15 mouse cellular contexts compared by ENCODE assay signal in the genomic region with DNA sequence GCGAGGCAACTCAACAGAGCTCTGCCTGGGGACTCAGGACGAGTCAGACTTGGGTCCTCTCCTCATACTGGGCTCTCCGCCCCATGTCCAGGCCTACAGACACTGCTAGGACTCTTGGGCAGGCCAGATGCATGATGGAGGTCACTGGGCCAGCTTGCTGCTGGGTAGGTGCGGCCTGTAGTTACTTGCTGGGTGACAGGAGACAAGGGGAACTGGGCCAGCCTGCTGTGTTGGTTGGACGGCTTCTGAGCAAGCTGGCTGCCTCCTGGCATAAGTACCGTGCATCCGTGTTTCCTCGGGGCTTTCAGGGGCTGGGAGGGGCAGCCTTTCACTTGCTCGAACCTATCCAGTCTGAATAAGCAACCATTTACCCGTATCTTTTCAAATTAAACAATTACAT. TPM values are rescaled to one million over a fixed set of nuclear protein-coding genes. Genes with fewer than 3 reads are reported as not detected.
A peak's percentile ranks its signal among the peaks of the same experiment; 100 is the strongest.
DNase-seq lines count a peak whose midpoint lies in the region; ATAC-seq and TF ChIP-seq lines count a peak whose summit lies in the region.
"Had no signal": no experiment of that assay in that cellular context is flagged by ENCODE, and none has a peak within 500 bp of the region (broad histone marks: within the 10 kb centered on the region; RNA-seq: fewer than 3 reads in every experiment).

No protein-coding gene starts in this region.

- 77% methylated on average over 10 of the region's 10 CpGs for WGBS in midbrain, embryonic 15.5 days
- 77% methylated on average over 10 of the region's 10 CpGs for WGBS in midbrain, embryonic 13.5 days
- 62% methylated on average over 10 of the region's 10 CpGs for WGBS in heart, embryonic 16.5 days
- 50% methylated on average over 10 of the region's 10 CpGs for WGBS in stomach, postnatal 0 days

- no peak for DNase-seq in gastrocnemius, adult 2 months
- DNase-seq in gastrocnemius, adult 8-10 months (ENCODE audit: low spot score in 2 of 2) = no peak
- peak; percentile 71 for DNase-seq in stomach, postnatal 0 days (ENCODE audit: low spot score)
- DNase-seq in embryo, embryonic 9.5 days (ENCODE audit: extremely low spot score) = no peak
- DNase-seq: cerebellum, adult 8-10 months had no signal

- TF ChIP-seq CTCF in gastrocnemius, adult 2 months (IDR thresholded peaks at IDR 0.05) = no peak
- TF ChIP-seq CTCF in stomach, postnatal 0 days (IDR thresholded peaks at IDR 0.05; ENCODE audit: low read depth) = no peak

- no peak overlapping the region for H3K4me2 ChIP-seq in midbrain, embryonic 15.5 days
- no peak overlapping the region for H3K4me2 ChIP-seq in midbrain, embryonic 13.5 days (replicated peaks)
- peak overlapping the region; percentile 38 for H3K4me2 ChIP-seq in heart, embryonic 16.5 days (ENCODE audit: low read depth, low read length)
- no peak overlapping the region for H3K4me2 ChIP-seq in stomach, postnatal 0 days (replicated peaks; ENCODE audit: low read depth)
- H3K4me2 ChIP-seq: intestine, embryonic 15.5 days had no signal

- H3K27ac ChIP-seq in gastrocnemius, adult 2 months = peak overlapping the region; percentile 63
- H3K27ac ChIP-seq in midbrain, embryonic 15.5 days = peak overlapping the region; percentile 36; the same call in 1 of the 2 replicates
- no peak overlapping the region; the same call in 1 of the 2 replicates for H3K27ac ChIP-seq in midbrain, embryonic 13.5 days
- H3K27ac ChIP-seq in heart, embryonic 16.5 days (ENCODE audit: low read length) = peak overlapping the region; percentile 85
- H3K27ac ChIP-seq in stomach, postnatal 0 days (replicated peaks) = peak overlapping the region; percentile 95

- no peak for TF ChIP-seq EP300 in stomach, postnatal 0 days (optimal IDR thresholded peaks at IDR 0.05)

- no peaks in the 10 kb centered on the region for H3K9me3 ChIP-seq in midbrain, embryonic 15.5 days
- H3K9me3 ChIP-seq in midbrain, embryonic 13.5 days = no peaks in the 10 kb centered on the region
- no peaks in the 10 kb centered on the region for H3K9me3 ChIP-seq in heart, embryonic 16.5 days (replicated peaks; ENCODE audit: control insufficient read depth, low read length)
- H3K9me3 ChIP-seq in stomach, postnatal 0 days (ENCODE audit: control insufficient read depth, low read length) = no peaks in the 10 kb centered on the region
- H3K9me3 ChIP-seq: intestine, embryonic 15.5 days had no signal

- no peak for ATAC-seq in midbrain, embryonic 15.5 days (replicated peaks)
- no peak for ATAC-seq in midbrain, embryonic 13.5 days
- no peak for ATAC-seq in heart, embryonic 16.5 days (replicated peaks; ENCODE audit: extremely low read depth, insufficient read depth, low FRiP score)
- ATAC-seq in stomach, postnatal 0 days (ENCODE audit: low FRiP score, low TSS enrichment) = peak; percentile 63
- ATAC-seq in erythroid progenitor cell, adult 5-6 weeks (replicated peaks; ENCODE audit: low FRiP score, poor library complexity, severe bottlenecking) = no peak
- ATAC-seq: activated CD4-positive, CD25-positive, alpha-beta regulatory T cell, adult 4 months had no signal

- H3K27me3 ChIP-seq in midbrain, embryonic 15.5 days (replicated peaks) = no peaks in the 10 kb centered on the region
- H3K27me3 ChIP-seq in midbrain, embryonic 13.5 days = no peaks in the 10 kb centered on the region
- no peaks in the 10 kb centered on the region for H3K27me3 ChIP-seq in heart, embryonic 16.5 days (ENCODE audit: control insufficient read depth, insufficient read depth, low read length)
- H3K27me3 ChIP-seq in stomach, postnatal 0 days (ENCODE audit: control insufficient read depth, insufficient read depth, low read length) = no peaks in the 10 kb centered on the region
- H3K27me3 ChIP-seq: CH12.LX; intestine, embryonic 15.5 days had no signal

- H3K36me3 ChIP-seq in midbrain, embryonic 15.5 days (replicated peaks) = peaks cover 13% of the 10 kb centered on the region; the same call in 1 of the 2 replicates
- H3K36me3 ChIP-seq in midbrain, embryonic 13.5 days = peaks cover 54% of the 10 kb centered on the region
- peaks cover 9% of the 10 kb centered on the region for H3K36me3 ChIP-seq in heart, embryonic 16.5 days (ENCODE audit: control insufficient read depth, insufficient read depth)
- H3K36me3 ChIP-seq in stomach, postnatal 0 days (ENCODE audit: control insufficient read depth, insufficient read depth, low read length) = no peaks in the 10 kb centered on the region; the same call in 1 of the 2 replicates

- no peak overlapping the region for H3K4me3 ChIP-seq in gastrocnemius, adult 2 months
- no peak overlapping the region for H3K4me3 ChIP-seq in midbrain, embryonic 15.5 days
- no peak overlapping the region for H3K4me3 ChIP-seq in midbrain, embryonic 13.5 days (replicated peaks)
- peak overlapping the region; percentile 13; the same call in 1 of the 2 replicates for H3K4me3 ChIP-seq in heart, embryonic 16.5 days (ENCODE audit: low read length)
- no peak overlapping the region for H3K4me3 ChIP-seq in stomach, postnatal 0 days (ENCODE audit: low read depth, low read length)
- H3K4me3 ChIP-seq: intestine, embryonic 15.5 days had no signal

- intact Hi-C loops in gastrocnemius, adult 2 months (cut with DNase I) = no loop called here

- no peak overlapping the region for H3K9ac ChIP-seq in midbrain, embryonic 15.5 days
- H3K9ac ChIP-seq in midbrain, embryonic 13.5 days (replicated peaks) = no peak overlapping the region; the same call in 1 of the 2 replicates
- H3K9ac ChIP-seq in heart, embryonic 16.5 days (ENCODE audit: low read length) = peak overlapping the region; percentile 49
- H3K9ac ChIP-seq in stomach, postnatal 0 days (ENCODE audit: low read length) = no peak overlapping the region
- H3K9ac ChIP-seq: intestine, embryonic 15.5 days had no signal

- H3K4me1 ChIP-seq in midbrain, embryonic 15.5 days = peaks cover 5% of the 10 kb centered on the region
- peaks cover 8% of the 10 kb centered on the region for H3K4me1 ChIP-seq in midbrain, embryonic 13.5 days (replicated peaks)
- peaks cover 51% of the 10 kb centered on the region for H3K4me1 ChIP-seq in heart, embryonic 16.5 days (ENCODE audit: control insufficient read depth, insufficient read depth, low read length)
- H3K4me1 ChIP-seq in stomach, postnatal 0 days (replicated peaks; ENCODE audit: control insufficient read depth, insufficient read depth) = no peaks in the 10 kb centered on the region; the same call in 1 of the 2 replicates

RNA-seq across cellular contexts. Expression of a gene that starts 21.0 kb away (rescaled TPM):
- total RNA-seq in gastrocnemius, adult 2 months (2021) = 1 to 10 TPM; 6.5 to 8.2 TPM
- 1 to 10 TPM; 6.4 to 7.8 (median 7.1) TPM for total RNA-seq in gastrocnemius, adult 8-10 months (2022)
- 26.8 and 27.5 TPM in 2 replicates for polyA plus RNA-seq in midbrain, embryonic 15.5 days (2015; fragmentation: Nextera tagmentation; extraction: Ambion mirVana)
- 28.5 and 28.8 TPM in 2 replicates for polyA plus RNA-seq in midbrain, embryonic 13.5 days (2015; fragmentation: Nextera tagmentation; extraction: Ambion mirVana)
- polyA plus RNA-seq in heart, embryonic 16.5 days (2015; fragmentation: Nextera tagmentation; extraction: Ambion mirVana) = 21.8 and 22.5 TPM in 2 replicates
- polyA plus RNA-seq in stomach, postnatal 0 days (2015; fragmentation: Nextera tagmentation; extraction: Ambion mirVana) = 13.5 and 16.2 TPM in 2 replicates
- total RNA-seq in erythroid progenitor cell, adult 5-6 weeks (2015; ENCODE audit: low replicate concordance) = 1.8 and 3.8 TPM in 2 replicates
- 0.13 and 2.3 TPM in 2 replicates for total RNA-seq in erythroid progenitor cell, adult 5-6 weeks (2017; ENCODE audit: low replicate concordance)

RNA-seq across cellular contexts. Expression of a gene that starts 22.7 kb away (rescaled TPM):
- total RNA-seq in gastrocnemius, adult 2 months (2021) = not detected
- not detected for total RNA-seq in gastrocnemius, adult 8-10 months (2022)
- polyA plus RNA-seq in midbrain, embryonic 15.5 days (2015; fragmentation: Nextera tagmentation; extraction: Ambion mirVana) = not detected in 2 replicates
- polyA plus RNA-seq in midbrain, embryonic 13.5 days (2015; fragmentation: Nextera tagmentation; extraction: Ambion mirVana) = 0.05 TPM in 1 of 2 replicates, not detected in the other
- polyA plus RNA-seq in heart, embryonic 16.5 days (2015; fragmentation: Nextera tagmentation; extraction: Ambion mirVana) = 26.7 and 28.7 TPM in 2 replicates
- polyA plus RNA-seq in stomach, postnatal 0 days (2015; fragmentation: Nextera tagmentation; extraction: Ambion mirVana) = 22.8 and 27.7 TPM in 2 replicates
- total RNA-seq in erythroid progenitor cell, adult 5-6 weeks (2015; ENCODE audit: low replicate concordance) = not detected in 2 replicates
- not detected in 2 replicates for total RNA-seq in erythroid progenitor cell, adult 5-6 weeks (2017; ENCODE audit: low replicate concordance)
- total RNA-seq: CH12.LX; left cerebral cortex, postnatal 4 days had no signal
- polyA plus RNA-seq: activated CD4-positive, CD25-positive, alpha-beta regulatory T cell, adult 4 months; frontal cortex, adult 2 months had no signal

RNA-seq across cellular contexts. Expression of a gene that starts 35.7 kb away (rescaled TPM):
- not detected for total RNA-seq in gastrocnemius, adult 2 months (2021)
- total RNA-seq in gastrocnemius, adult 8-10 months (2022) = not detected
- polyA plus RNA-seq in midbrain, embryonic 15.5 days (2015; fragmentation: Nextera tagmentation; extraction: Ambion mirVana) = 0.17 and 0.21 TPM in 2 replicates
- 0.24 TPM in 1 of 2 replicates, not detected in the other for polyA plus RNA-seq in midbrain, embryonic 13.5 days (2015; fragmentation: Nextera tagmentation; extraction: Ambion mirVana)
- polyA plus RNA-seq in heart, embryonic 16.5 days (2015; fragmentation: Nextera tagmentation; extraction: Ambion mirVana) = not detected in 2 replicates
- 0.07 TPM in 1 of 2 replicates, not detected in the other for polyA plus RNA-seq in stomach, postnatal 0 days (2015; fragmentation: Nextera tagmentation; extraction: Ambion mirVana)
- total RNA-seq in erythroid progenitor cell, adult 5-6 weeks (2015; ENCODE audit: low replicate concordance) = not detected in 2 replicates
- total RNA-seq in erythroid progenitor cell, adult 5-6 weeks (2017; ENCODE audit: low replicate concordance) = not detected in 2 replicates
- total RNA-seq: left cerebral cortex, postnatal 4 days had no signal
- polyA plus RNA-seq: activated CD4-positive, CD25-positive, alpha-beta regulatory T cell, adult 4 months; stomach, embryonic 14.5 days had no signal

RNA-seq across cellular contexts. Expression of a gene that starts 38.7 kb away (rescaled TPM):
- total RNA-seq in gastrocnemius, adult 2 months (2021) = not detected
- not detected for total RNA-seq in gastrocnemius, adult 8-10 months (2022)
- polyA plus RNA-seq in midbrain, embryonic 15.5 days (2015; fragmentation: Nextera tagmentation; extraction: Ambion mirVana) = not detected in 2 replicates
- not detected in 2 replicates for polyA plus RNA-seq in midbrain, embryonic 13.5 days (2015; fragmentation: Nextera tagmentation; extraction: Ambion mirVana)
- polyA plus RNA-seq in heart, embryonic 16.5 days (2015; fragmentation: Nextera tagmentation; extraction: Ambion mirVana) = 1.2 and 2.6 TPM in 2 replicates
- polyA plus RNA-seq in stomach, postnatal 0 days (2015; fragmentation: Nextera tagmentation; extraction: Ambion mirVana) = 27.4 and 56.0 TPM in 2 replicates
- not detected in 2 replicates for total RNA-seq in erythroid progenitor cell, adult 5-6 weeks (2015; ENCODE audit: low replicate concordance)
- not detected in 2 replicates for total RNA-seq in erythroid progenitor cell, adult 5-6 weeks (2017; ENCODE audit: low replicate concordance)
- total RNA-seq: CH12.LX; left cerebral cortex, postnatal 4 days had no signal
- polyA plus RNA-seq: activated CD4-positive, CD25-positive, alpha-beta regulatory T cell, adult 4 months had no signal

RNA-seq across cellular contexts. Expression of a gene that starts 41.3 kb away (rescaled TPM):
- total RNA-seq in gastrocnemius, adult 2 months (2021) = under 1 TPM; 0.22 to 0.59 TPM
- under 1 TPM in 3 of 4 experiments, not detected in 1; 0.29 to 0.65 (median 0.53) TPM for total RNA-seq in gastrocnemius, adult 8-10 months (2022)
- 1.4 and 2.2 TPM in 2 replicates for polyA plus RNA-seq in midbrain, embryonic 15.5 days (2015; fragmentation: Nextera tagmentation; extraction: Ambion mirVana)
- polyA plus RNA-seq in midbrain, embryonic 13.5 days (2015; fragmentation: Nextera tagmentation; extraction: Ambion mirVana) = 1.0 and 1.4 TPM in 2 replicates
- 0.45 and 0.91 TPM in 2 replicates for polyA plus RNA-seq in heart, embryonic 16.5 days (2015; fragmentation: Nextera tagmentation; extraction: Ambion mirVana)
- polyA plus RNA-seq in stomach, postnatal 0 days (2015; fragmentation: Nextera tagmentation; extraction: Ambion mirVana) = 1.7 and 2.2 TPM in 2 replicates
- total RNA-seq in erythroid progenitor cell, adult 5-6 weeks (2015; ENCODE audit: low replicate concordance) = not detected in 2 replicates
- total RNA-seq in erythroid progenitor cell, adult 5-6 weeks (2017; ENCODE audit: low replicate concordance) = not detected in 2 replicates

Comparison
In these comparisons a context has a peak if more than half of its experiments do, and no peak if none do; other contexts are left out.
1. RNA of a gene that starts 22.7 kb away (polyA plus RNA-seq): 26.7 to 28.7 TPM in heart, embryonic 16.5 days and 22.8 to 27.7 TPM in stomach, postnatal 0 days; not detected in midbrain, embryonic 15.5 days and 0.05 TPM in midbrain, embryonic 13.5 days; every median in the first group is over 10 times any median in the second.